10 mouse cellular contexts compared by ENCODE assay signal in genomic region chr4:139075915-139076314, GRCm38 (mm10). TPM values are rescaled to one million over a fixed set of nuclear protein-coding genes. Genes with fewer than 3 reads are reported as not detected.
DNase-seq lines count a peak whose midpoint lies in the region; ATAC-seq and TF ChIP-seq lines count a peak whose summit lies in the region.
"Had no signal": no experiment of that assay in that cellular context is flagged by ENCODE, and none has a peak within 500 bp of the region (broad histone marks: within the 10 kb centered on the region; RNA-seq: fewer than 3 reads in every experiment).

No protein-coding gene starts in this region.

- peak overlapping the region; percentile 94 for H3K4me2 ChIP-seq in lung, embryonic 14.5 days
- peak overlapping the region; percentile 95 for H3K4me2 ChIP-seq in stomach, embryonic 15.5 days

- peak; percentile 52 for TF ChIP-seq CTCF in lung, embryonic 14.5 days (IDR thresholded peaks at IDR 0.05; ENCODE audit: low read depth)

- 10% methylated on average over 5 of the region's 5 CpGs for WGBS in lung, embryonic 14.5 days
- WGBS in stomach, embryonic 15.5 days = 20% methylated on average over 5 of the region's 5 CpGs

- no peak overlapping the region for H3K9ac ChIP-seq in lung, embryonic 14.5 days
- H3K9ac ChIP-seq in stomach, embryonic 15.5 days = no peak overlapping the region

- H3K36me3 ChIP-seq in lung, embryonic 14.5 days (ENCODE audit: insufficient read depth) = no peaks in the 10 kb centered on the region
- no peaks in the 10 kb centered on the region for H3K36me3 ChIP-seq in stomach, embryonic 15.5 days

- no peaks in the 10 kb centered on the region for H3K4me1 ChIP-seq in lung, embryonic 14.5 days (ENCODE audit: insufficient read depth)
- H3K4me1 ChIP-seq in stomach, embryonic 15.5 days = peaks cover 17% of the 10 kb centered on the region

- peak overlapping the region; percentile 51 for H3K4me3 ChIP-seq in lung, embryonic 14.5 days (ENCODE audit: low read depth, low read length)
- peak overlapping the region; percentile 52 for H3K4me3 ChIP-seq in stomach, embryonic 15.5 days (replicated peaks)

- H3K27ac ChIP-seq in lung, embryonic 14.5 days (ENCODE audit: low read depth) = no peak overlapping the region
- no peak overlapping the region for H3K27ac ChIP-seq in stomach, embryonic 15.5 days

- peaks cover 44% of the 10 kb centered on the region for H3K27me3 ChIP-seq in lung, embryonic 14.5 days (ENCODE audit: insufficient read depth, low read length)
- H3K27me3 ChIP-seq in stomach, embryonic 15.5 days (replicated peaks) = peaks cover 50% of the 10 kb centered on the region

- ATAC-seq in cerebellum, adult (ENCODE audit: insufficient number of reproducible peaks, low FRiP score, low TSS enrichment) = no peak
- ATAC-seq in lung, embryonic 14.5 days (ENCODE audit: insufficient read depth) = no peak
- no peak for ATAC-seq in stomach, embryonic 15.5 days (ENCODE audit: insufficient read depth, low FRiP score, low read depth)

- H3K9me3 ChIP-seq in lung, embryonic 14.5 days (ENCODE audit: low read depth, low read length) = no peaks in the 10 kb centered on the region
- H3K9me3 ChIP-seq in stomach, embryonic 15.5 days = no peaks in the 10 kb centered on the region

- DNase-seq in cerebellum, adult 18-20 months = peak; percentile 44 to 52
- DNase-seq in lung, embryonic 14.5 days = no peak
- no peak for DNase-seq in lung, postnatal 14 days
- DNase-seq in kidney, postnatal 36 days = peak; percentile 31 to 63
- no peak for DNase-seq in embryo, embryonic 9.5 days (ENCODE audit: extremely low spot score)
- no peak for DNase-seq in frontal cortex, postnatal 36 days (ENCODE audit: low spot score in 2 of 2)
- DNase-seq: heart, postnatal 4 days; thymus, adult 18-20 months had no signal

RNA-seq across cellular contexts. Expression of gene Htr6, which starts 0.5 kb away (rescaled TPM):
- not detected in 2 replicates for polyA plus RNA-seq in lung, embryonic 14.5 days (2014; fragmentation: Nextera tagmentation; extraction: Ambion mirVana)
- 0.14 TPM in 1 of 2 replicates, not detected in the other for polyA plus RNA-seq in stomach, embryonic 15.5 days (2015; fragmentation: Nextera tagmentation; extraction: Ambion mirVana)

RNA-seq across cellular contexts. Expression of gene Nbl1, which starts 16.9 kb away (rescaled TPM):
- 43.8 and 48.0 TPM in 2 replicates for polyA plus RNA-seq in lung, embryonic 14.5 days (2014; fragmentation: Nextera tagmentation; extraction: Ambion mirVana)
- polyA plus RNA-seq in stomach, embryonic 15.5 days (2015; fragmentation: Nextera tagmentation; extraction: Ambion mirVana) = 55.6 and 64.6 TPM in 2 replicates

RNA-seq across cellular contexts. Expression of gene Minos1, which starts 55.0 kb away (rescaled TPM):
- 501 and 531 TPM in 2 replicates for polyA plus RNA-seq in lung, embryonic 14.5 days (2014; fragmentation: Nextera tagmentation; extraction: Ambion mirVana)
- 514 and 574 TPM in 2 replicates for polyA plus RNA-seq in stomach, embryonic 15.5 days (2015; fragmentation: Nextera tagmentation; extraction: Ambion mirVana)

Comparison
In these comparisons a context has a peak if more than half of its experiments do, and no peak if none do; other contexts are left out.
1. DNase-seq: peak in cerebellum, adult 18-20 months (2 of 2) and kidney, postnatal 36 days (2 of 2); none in lung, embryonic 14.5 days (single experiment), lung, postnatal 14 days (single experiment), embryo, embryonic 9.5 days (single experiment) and frontal cortex, postnatal 36 days (0 of 2).